Mouse (Mus musculus) CD4-positive helper T cell, adult 2 months (primary cell): ENCODE measurements at regions not wholly inside any gene's neighbourhood (a gene's known extent, or its start where the extent isn't known, plus 50 kb on each side); places are given as distances from the start of the nearest gene placed in this dataset.

Experiments used
- DNase-seq: peaks from one replicate; pipeline ENCODE4 v3.0.0-alpha.2; 2012; ENCODE audit warnings: low read depth, missing footprints, low spot score

- no peak for DNase-seq
Observed at GRCm38 (mm10) chr1:153962161-153962720, 62.2 kb upstream of the Teddm2 start.

GRCm38 (mm10) chr1:153963744-153964342 lies 63.8 kb upstream of the Teddm2 start:
- no peak for DNase-seq

DNA sequence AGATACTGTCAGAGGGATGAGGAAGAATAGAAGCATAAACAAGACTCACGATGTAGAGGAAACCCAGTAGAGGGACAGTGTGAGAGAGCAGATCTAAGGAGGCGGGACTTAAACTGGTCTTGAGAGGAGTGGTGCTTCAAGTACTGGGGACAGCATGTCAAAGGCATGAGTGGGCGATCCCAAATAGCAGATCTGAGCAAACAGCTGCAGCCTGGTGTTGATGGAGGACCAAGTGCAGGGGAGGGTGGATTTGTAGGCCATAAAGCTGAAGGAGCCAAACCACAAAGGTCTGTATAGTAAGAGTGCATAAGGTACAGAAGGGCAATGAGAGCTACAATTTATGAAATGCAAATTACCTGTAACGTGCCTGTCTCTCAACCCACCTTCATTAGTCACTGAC lies 69.4 kb upstream of the Teddm2 start:
- DNase-seq: no peak

GRCm38 (mm10) chr1:153974300-153974699 lies 74.3 kb upstream of the Teddm2 start:
- DNase-seq: no peak

GRCm38 (mm10) chr1:153977963-153978726 lies 78.1 kb upstream of the Teddm2 start:
- DNase-seq: no peak

DNA sequence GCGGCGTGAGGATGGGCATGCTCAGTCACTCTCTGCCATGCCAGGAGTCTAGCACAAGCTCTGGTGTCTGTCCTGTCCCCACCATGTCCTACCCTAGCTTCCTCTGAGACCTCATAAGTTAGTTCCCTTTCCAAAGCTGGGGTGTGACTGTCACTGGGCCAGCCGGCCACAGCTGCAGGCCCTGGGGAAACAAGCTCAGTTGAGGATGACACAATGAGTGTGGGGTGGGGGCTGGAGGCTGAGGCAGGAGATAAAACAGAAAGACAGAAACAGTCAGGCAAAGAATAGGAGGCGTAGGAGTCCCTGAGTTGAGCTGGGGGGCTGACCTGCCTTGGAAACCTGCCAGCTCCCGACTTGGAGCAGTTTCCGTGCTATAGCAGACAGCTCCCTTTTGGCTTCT lies 80.9 kb upstream of the Teddm2 start:
- no peak for DNase-seq

- DNase-seq: no peak
Observed at GRCm38 (mm10) chr1:153985595-153985994, 85.6 kb upstream of the Teddm2 start.

DNA sequence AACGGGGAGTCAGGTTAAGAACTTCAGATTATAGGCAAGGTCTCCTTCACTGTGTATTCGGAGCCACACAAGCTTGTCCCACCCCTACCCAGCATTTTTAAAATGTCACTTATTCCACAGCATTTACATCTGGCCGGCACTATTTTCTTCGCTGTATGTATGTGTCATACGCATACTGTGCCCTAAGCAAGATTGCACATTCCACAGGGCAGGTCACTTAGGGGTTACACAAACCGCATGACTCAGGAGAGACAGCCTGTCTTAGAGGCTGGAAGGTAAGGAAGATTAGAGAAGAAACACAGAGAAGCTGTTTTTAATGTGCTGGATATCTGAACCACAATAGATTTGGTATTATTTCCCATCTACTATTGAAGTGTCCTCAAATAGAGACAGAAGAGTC lies 86.6 kb upstream of the Teddm2 start:
- DNase-seq: no peak

DNA sequence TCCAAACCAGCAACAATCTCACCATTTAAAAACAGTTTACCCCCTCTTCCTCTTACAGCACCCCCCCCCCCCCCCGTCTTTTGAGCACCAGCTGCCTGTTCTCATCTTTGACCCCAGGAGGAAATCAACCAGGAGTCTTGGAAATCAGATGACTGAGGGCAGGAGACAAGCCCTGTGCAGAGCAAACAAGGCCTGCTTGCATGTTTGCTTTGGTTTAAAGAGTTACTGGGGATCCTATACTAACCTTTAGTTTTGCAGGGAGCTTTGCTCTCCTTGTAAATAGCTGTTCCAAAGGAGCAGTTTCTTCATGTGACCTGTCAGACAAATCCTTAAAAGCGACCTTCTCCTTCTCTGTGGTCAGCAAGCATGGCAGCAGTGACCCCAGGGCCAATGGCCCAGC lies 88.3 kb upstream of the Teddm2 start:
- no peak for DNase-seq

GRCm38 (mm10) chr1:153990651-153991435 lies 90.8 kb upstream of the Teddm2 start:
- no peak for DNase-seq

GRCm38 (mm10) chr1:153992466-153992865 lies 92.4 kb upstream of the Teddm2 start:
- DNase-seq: no peak

DNA sequence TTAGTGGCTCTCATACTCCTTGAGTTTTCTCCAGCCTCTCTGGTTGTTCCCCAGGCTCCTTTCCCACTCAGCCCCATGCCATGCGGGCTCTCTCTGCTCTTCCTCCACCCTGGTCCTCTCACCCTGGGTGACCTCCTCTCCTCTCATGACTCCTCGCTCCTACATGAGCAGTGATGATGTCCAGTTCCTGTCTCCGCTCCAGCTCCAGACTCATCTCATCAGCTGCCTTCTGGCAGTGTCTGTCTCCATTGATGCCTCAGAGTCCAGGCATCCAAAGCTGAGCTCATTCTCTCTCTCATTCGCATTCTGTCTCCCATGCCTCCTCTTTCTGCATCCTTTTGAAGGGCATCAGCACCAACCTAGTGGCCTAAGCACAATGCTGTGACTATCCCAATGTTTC lies 94.8 kb upstream of the Teddm2 start:
- DNase-seq: no peak

- DNase-seq: no peak
Observed at GRCm38 (mm10) chr1:153997201-153998181, 97.5 kb upstream of the Teddm2 start.

DNA sequence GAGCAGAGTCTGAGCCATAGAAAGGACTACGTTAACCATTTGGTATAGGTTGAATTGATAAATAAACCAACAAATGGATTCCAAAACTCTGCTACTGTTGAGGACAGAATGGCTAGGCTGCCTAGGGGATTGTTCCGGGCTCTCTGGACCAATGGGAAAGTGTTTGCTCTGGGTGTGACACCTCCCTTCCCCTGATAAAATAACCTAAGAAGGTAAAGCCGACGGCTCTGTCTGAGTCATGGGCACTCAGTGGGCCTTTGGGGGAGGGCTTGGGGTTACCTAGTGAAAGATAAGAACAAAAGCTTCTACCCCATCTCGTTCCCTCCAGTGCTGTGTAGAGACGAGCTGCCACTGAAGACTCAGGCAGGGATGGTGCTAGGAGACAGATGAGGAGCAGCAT lies 99.7 kb upstream of the Teddm2 start:
- no peak for DNase-seq

- no peak for DNase-seq
Observed at GRCm38 (mm10) chr1:154003669-154004068, 103.6 kb upstream of the Teddm2 start.

GRCm38 (mm10) chr1:154004647-154005046 lies 104.6 kb upstream of the Teddm2 start:
- no peak for DNase-seq

DNA sequence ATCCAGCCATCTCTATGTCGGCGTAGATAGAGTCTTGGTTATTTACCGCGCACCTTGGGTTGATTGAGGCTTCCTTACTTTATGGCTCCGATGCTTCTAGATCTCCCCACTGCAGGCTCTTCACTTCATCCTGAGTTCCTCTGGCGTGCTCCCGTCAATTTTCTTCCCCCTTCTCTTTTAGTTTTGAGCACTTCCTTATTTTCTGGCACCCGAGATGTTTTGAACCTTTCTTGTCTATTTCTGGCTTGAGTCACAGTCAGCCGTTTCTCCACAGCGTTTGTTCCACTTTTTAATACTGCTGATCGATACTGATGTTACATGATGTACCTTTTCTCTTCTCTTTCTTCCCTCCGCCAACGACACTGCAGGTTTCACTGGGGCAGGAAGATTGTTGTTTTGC lies 106.0 kb upstream of the Teddm2 start:
- no peak for DNase-seq

DNA sequence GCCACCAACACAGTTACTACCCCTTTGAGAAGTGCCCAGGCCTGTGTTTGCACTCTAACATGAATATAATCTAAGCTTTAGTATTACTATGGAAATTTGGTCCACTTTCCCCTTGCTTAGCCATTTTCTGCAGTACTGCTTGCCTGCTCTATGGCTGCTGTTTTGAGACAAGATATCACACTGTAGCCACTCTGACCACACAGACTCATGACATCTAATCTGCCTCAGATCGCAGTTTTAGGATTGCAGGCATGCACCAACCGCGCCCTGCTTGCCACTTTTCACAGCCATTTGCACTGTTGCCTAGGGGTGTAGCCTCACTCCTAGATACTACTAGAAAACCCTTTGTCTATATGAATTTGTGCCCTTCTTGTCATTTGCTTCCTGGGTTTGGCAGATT lies 107.4 kb upstream of the Teddm2 start:
- DNase-seq: no peak

- no peak for DNase-seq
Observed at GRCm38 (mm10) chr1:154008593-154009310, 108.7 kb upstream of the Teddm2 start.

DNA sequence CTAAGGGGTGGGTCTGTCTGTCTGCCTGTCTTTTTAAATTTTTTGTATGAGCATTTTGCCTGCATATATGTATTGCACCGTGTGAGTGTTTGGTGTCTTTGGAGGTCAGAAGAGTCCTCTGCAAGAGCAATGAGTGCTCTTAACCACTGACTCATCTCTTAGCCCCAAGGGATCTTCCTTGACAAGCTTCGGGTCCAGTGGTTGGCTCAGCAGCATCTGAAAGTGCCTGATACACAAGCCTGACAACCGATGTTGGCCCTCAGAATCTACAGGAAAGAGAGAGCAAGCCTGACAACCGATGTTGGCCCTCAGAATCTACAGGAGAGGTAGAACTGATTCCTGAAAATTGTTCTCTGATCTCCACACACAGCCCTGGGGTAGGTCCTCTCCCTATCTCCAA lies 110.7 kb upstream of the Teddm2 start:
- no peak for DNase-seq

DNA sequence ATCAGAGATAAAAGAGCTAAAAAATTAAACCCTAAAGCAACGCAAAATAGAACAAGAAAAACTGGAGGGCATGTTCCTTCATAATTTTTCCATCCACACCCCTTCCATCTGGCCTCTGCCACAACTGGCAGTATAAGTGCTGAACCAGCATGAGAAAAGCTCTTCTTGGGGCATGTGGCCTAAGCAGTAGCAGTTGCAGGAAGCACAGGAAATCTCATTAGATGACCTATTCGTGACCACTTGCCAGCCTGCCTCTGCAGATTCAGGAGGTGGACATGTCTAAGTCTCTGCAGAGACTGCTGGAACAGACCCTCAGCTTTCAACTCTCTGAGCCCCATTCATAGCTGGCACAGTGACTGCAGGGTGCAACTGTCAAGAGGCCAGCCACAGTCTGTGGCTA lies 116.5 kb upstream of the Teddm2 start:
- DNase-seq: no peak
